Mouse (Mus musculus) 3134 (cell line): ENCODE measurements around the gene Hipk4.

Source experiments
- DNase-seq: peaks from one replicate; pipeline ENCODE4 v3.0.0-alpha.2; 2011; ENCODE audit warnings: low spot score; ENCODE audit not compliant: insufficient read length; ENCODE audit errors: extremely low read depth

The Hipk4 gene

GRCm38 (mm10) chr7:27580380-27581174, 57.5 kb downstream of the Hipk4 start:
- DNase-seq, result no peak
